Mouse (Mus musculus) layer of hippocampus, adult 18-20 months (tissue): ENCODE data around the gene Btbd6. TPM values are rescaled to one million over a fixed set of nuclear protein-coding genes. Genes with fewer than 3 reads are reported as not detected.

Source experiments
- DNase-seq, 2 experiments: peaks; one replicate each; pipeline ENCODE4 v3.0.0; 2022; ENCODE audit warnings: low spot score in 2 of 2
- long read RNA-seq: library from polyadenylated mRNA; stranded (forward); transcript quantifications from one replicate; pipeline ENCODE4 v2.0.0, GENCODE M21; 2021
- total RNA-seq, 2 experiments: library from RNA; stranded (reverse); gene quantifications; 2 replicates each; pipeline ENCODE4 v1.2.3; 2021

The Btbd6 gene
- total RNA-seq, result 10 to 100 TPM; 56.3 to 62.2 TPM
- long read RNA-seq, transcript Btbd6-204 (4 exons, 2,085 nt), result major isoform, 19 of 42 reads
- long read RNA-seq, transcript Btbd6-203 (3 exons, 832 nt), result minor isoform, 5 of 42 reads
- long read RNA-seq, partial matches to known transcripts, result 6 of 42 reads
- long read RNA-seq, other reads (novel, unspliced or antisense), result 7 of 42 reads

DNA sequence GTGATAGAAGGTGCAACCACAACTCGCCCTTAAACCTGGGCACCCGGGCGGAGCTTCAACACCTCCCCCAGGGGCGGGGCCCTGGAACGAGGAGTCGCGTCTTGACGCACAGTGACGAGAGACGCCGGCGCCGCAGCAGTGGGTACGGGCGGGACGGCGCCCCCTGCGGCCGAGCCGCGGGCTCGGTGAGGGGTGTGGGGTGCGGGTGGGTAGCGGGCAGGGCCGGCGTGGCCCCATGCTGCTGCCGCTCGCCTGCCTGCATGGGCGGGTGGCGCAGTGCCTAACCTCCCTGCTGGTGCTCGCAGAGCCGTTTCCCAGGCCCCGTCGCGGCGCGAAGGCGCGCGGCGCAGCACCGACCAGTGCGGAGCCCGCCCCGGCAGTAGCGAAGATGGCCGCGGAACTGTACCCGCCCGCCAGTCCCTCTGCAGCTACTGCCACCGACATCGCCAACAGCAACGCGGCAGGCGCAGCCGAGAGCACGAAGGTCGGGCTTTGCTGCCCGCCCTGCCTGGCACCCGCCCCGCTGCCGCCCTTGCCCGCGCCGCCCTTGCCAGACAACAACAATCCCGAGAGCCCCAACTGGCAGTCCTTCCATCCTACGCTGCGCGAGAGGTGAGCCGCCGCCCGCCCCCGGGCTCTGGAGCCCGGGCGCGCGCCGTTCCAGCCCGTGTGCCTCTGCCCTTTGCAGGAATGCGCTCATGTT, at the start of gene Btbd6:
TSS of gene Btbd6 (plus strand) at position 112 of the 703 bp plus-strand sequence.
- DNase-seq, result peak; percentile 86 to 92

DNA sequence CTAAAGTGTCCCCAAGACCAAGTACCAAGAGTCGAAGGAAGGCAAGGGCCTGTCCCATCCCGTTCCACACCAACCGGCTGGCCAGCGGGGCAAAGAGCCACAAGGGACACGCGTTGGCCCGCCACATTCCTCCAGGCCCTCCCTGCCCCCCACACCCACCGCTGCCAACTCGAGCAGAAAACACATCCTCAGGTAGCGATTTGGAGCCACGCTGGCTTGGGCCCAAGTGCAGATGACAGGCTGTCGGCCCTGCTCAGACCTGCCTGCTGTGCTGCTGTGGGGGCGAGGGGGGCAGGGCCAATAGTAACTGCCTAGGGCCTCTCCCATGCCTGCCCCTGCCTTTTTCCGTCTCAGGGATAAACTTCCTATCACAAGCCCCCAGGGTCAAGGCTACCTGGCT, 49.0 kb upstream of the Btbd6 start:
- no peak for DNase-seq

DNA sequence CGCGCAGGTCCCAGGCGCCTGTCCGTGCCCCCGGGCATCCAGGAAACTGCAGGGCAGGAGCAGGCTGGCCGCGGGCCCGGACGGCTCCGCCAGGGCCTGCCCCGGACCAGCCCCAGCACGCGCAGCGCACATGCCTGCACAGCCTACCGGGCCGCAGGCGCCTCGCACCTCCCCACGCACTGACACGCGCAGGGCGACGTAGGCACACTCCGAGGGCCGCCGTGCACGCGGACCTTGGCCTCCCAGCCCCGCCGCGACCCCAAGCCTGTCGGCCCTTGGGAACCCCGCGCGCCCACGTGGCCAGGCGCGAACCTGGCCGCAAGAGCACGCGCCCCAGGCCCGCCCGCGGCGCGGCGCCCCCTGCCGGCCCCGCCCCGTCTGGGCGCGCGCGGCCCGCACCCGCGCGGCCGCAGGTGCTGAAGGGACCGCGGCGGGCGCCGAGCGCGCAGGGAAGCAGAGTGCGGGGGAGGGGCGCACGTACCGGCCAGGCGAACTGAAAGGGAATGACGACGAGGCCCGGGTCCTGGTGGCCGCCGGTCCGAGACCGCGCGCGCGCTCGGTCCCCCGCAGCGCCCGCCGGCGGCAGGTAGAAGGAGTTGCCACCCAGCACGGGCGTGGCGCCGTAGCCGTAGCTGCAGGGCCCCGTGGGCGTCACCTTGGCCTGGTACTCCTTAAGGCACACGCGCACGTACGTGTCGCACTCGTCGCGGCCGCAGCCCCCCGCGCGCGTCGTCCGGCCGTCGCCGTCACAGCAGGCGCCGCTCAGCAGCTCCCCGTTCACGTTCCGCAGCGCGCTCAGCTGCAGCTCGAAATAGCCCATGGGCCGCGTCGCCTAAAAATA, 47.7 kb upstream of the Btbd6 start:
- DNase-seq, result peak in 1 of 2 experiments; percentile 52

DNA sequence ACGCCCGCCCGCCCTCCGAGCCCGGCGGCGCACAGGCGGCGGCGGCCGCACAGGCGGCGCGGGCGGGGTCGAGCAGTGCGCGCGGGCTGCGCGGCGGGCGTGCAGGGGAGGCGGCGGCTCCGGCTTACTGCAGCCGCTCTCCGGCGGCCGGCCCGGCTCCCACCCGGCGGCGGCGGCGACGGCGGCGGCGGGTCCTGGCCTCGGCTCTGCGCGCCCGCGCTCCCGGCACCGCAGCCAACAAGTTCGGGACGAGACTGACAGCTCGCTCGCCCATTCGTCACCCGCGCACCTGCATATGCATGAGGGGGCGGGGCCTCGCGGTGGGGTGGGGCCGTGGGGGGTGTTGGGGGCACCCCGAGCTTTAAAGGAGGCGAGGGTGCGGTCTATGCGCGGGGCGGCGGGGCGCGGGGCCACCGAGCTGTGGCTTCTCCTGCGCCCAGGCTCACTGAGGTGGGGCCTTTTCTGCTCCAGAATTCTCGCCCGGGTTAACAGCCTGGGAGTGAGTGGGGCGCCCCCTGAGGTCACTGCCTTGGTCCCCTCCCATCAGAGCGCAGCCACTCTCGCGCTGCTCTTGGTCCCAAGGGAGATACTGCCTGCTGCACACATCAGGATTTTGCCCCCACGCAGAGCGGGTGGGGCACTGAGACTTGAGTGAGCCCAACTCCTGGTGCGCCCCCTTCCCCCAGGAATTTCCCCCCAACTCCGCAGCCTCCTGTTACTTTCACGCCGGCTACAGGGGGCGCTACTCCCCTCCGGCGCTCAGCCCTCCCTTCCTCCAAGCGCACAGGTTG, 46.5 kb upstream of the Btbd6 start, which contains the start of gene Jag2:
TSS of gene Jag2 (minus strand) at position 215 of the 791 bp plus-strand sequence.
- DNase-seq, result peak; percentile 67 to 75

DNA sequence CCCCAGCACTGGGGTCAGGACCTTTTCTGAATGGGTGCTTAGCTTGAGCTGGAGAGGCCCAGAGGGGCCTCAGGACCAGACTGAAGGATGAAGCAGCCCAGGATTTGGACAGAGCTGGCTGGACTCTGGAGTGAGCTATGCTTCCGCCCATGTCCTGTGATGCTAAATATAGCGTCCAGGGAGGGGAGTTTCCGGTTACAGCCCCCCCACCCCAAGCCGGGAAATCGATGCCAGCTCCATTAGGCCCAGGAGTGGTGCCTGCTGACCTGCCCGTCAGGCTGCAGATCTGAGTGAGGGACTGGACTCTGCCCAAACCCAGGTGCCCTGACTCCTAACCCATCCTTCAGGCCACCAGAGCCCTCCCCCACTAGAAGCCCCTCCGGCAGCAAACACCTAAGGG, 43.6 kb upstream of the Btbd6 start:
- no peak for DNase-seq

DNA sequence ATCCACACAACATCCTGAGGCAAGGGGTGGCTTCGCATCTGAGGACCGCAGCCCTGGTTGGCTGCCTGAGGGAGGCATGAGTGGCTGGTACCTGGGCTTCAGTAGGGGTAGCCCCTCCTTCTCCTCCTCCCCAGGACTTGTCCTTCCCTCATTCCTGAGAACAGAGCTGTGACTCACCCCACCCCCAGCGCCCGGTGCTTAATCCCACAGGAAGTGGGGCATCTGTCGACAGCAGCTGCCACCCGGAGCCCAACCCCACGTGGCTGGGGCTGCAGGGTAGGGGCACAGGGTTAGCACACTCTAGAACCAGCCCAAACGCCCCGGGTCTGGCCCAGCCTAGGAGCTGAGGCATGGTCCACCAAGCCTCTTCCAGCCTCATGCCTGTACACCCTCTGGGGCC, 38.4 kb upstream of the Btbd6 start:
- peak in 1 of 2 experiments; percentile 50 for DNase-seq

DNA sequence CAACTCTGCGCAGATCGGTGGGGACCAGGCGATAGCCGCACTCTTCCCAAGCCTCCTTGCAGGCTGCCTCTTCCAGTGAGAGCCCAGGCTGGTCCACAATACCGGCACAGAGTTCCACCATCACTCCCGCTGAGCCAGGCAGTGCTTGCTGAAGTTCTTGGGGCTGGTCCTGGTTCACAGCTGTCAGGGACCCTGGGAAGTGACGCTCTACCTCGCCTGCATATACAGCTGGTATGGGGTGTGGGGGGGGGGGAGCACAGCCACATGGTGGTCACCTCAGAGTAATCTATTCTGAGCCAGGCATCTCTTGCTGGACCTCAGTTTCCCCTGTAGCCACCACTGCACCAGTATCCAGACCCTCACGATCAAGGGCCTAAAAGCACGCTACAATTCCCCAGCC, 37.9 kb upstream of the Btbd6 start:
- DNase-seq, result no peak

DNA sequence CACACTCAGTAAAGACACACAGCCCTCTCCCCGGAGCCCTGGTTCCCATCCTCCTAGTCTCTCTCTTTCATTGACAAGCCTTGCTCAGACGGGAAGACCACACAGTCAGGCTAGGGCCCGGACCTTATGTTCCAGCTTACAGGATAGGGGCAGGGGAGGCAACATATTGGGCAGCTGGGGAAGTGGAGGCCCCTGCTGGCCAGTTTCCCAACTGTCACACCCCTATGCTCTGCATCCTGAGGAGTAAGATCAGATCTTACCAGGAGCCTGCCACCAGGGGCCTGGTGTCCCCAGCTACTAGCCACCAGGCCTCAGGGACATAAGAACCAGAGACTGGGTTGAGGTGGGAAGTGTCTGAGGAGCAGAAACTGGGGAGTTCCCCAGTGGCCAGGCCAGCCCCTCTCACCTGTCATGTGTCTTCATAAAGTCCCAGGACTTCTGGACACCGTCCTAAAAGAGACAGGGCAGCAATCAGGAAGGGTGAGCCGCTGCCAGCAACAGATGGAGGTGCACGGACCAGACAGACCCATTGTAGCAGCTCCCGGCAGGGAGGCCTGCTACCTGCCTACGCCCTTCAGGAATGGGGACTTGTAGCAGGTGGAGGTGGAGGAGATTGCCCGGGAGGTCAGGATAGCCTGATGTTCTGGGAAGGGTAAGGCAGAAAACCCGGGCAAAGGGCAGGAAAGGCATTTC, 37.3 kb upstream of the Btbd6 start:
- DNase-seq, result no peak

DNA sequence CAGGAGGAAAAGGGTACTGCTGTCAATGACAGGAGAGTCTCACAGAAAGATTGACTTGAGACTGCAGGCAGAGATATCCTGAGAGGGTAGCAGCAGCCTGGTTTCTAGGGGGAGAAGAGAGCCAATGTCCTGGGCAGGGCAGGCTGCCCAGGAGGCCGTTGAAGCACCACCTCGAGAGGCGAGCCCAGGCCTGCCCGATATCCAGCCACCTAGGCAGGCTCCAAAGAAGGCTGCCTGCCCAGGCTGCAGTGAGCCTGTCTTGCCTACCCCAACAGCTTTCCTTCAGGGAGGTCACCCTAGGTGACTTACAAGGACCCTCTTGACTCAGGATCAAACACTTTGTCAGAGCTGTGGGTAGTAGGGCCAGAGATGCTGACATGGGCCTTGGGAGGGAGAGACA, 36.0 kb upstream of the Btbd6 start:
- no peak for DNase-seq

DNA sequence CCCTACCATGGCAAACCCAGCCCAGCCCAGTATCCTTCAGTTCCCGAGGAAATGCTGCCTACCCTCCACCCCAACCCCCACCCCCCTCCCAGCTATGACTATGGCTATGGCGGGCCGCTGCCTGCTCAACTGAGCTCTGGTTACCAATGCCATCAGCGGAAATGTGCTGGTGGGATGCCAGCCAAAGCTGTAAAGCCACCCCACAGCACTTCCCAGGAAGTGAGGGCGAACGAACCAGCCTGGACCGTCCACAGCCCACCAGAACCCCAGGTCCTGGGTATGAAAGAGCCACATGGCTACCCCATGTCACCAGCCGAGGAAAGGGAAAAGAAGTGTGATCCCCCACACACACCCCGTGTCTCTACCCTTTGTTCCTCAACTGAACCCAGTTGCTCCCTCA, 35.6 kb upstream of the Btbd6 start:
- DNase-seq, result no peak

DNA sequence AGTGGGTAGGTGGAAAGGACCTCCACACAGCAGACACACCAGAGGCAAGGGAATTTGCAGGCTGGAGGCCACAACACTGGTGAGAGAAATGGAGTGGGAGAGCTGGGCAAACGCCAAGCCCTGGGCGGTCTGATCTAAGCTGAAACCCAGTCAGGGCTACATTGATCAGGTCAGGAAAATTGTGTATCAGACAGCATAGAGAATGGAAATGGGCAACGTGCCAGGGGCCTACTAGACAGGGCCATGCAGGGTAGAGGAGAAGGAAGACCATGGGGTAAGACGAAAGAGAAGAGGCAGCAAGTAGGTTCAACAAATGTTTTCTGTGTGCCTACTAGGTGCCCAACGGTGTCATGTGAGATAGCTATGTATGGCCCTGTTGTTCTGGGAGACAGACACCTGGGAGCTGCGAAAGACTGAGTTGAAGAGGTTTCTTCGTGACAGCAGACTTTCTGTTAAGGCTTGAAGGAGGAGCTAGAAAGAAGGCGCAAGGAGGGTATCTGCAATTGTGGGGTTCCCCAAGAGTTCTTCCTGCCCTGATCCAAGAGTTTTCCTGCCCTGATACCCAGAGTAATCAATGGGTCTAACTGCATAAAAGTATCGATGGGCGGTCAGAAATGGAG, 35.0 kb upstream of the Btbd6 start:
- DNase-seq, result no peak

DNA sequence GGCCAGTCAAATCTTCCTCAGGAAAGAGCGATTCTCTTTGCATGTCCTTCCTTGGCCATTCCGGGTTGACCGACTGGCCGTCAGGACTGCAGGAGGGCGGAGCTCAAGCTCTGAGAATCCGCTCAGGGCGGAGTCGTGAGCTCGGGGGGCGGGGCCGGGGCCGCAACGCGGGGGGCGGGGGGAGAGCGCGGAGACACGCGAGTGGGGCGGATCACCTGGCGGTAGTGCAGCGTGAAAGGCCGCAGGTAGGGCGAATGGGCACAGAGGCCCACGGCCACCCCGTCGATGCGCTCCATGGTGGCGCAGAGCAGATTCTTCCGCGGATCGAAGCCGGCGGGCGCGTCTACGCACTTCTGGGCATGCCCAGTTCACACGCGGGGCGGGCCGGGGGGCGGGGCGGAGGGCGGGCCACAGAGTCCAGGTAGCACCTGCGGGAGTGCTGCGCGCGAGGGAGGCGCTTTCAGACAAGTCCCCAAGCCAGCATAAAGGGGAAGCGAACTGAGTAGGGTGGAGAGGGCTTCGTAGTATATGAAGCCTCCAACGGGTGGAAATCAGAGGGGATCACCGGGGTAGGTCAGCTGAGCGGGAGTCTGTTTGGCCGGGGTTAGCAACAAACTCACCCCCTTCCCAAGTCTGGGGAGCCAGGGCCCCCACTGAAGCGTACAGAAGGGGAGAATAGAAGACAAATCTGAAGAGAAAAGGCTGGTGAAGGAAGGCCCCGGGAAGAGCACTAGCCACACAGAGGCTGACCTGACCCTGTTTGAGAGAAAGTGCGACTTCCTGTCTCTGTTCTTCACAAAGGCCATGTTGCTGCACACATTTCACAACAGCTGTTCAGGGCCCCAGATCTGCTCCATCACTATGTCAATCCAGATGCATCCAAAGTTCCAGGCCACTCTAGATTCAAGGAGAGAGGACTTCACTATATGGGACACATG, 34.2 kb upstream of the Btbd6 start, which contains the start of gene Nudt14:
TSS of gene Nudt14 (minus strand) at position 349 of the 938 bp plus-strand sequence.
- peak in 1 of 2 experiments; percentile 72 for DNase-seq

DNA sequence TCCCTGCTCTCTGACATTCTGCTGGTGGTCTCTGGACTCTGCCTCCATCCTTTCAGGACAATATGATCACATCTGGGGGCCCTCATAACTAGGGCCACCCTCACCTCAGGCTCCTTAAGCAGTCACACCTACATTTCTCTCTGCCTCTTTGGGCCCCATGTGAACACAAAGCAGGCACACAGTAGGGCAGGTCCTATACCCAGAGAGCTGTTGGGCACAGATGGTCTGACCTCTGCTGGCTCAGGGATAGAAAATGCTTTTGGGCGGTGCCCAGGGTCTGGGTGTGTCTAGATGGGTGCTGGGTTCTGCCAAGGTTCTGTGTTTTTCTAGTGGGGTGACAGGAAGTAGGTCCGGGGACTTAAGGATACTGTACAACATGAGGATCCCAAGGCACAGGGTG, 32.6 kb upstream of the Btbd6 start:
- no peak for DNase-seq

DNA sequence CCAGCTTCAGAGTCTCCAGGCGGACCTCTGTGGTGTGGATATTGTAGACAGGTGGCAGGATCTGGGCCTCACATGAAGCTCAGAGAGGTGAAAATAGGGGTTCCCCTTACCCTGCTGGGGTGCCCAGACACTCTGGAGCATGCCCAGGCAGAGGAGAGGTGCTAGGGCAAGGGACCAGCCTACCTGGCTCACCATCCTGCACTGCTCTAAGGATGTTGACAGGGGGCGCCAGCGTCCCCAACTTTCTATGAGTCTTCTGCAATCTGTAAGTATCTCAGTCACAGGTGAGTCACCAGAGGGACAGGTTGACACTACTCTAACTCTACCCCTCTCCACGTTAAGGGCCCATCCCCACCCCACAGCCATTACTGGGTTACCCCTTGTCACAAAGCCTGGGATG, 29.0 kb upstream of the Btbd6 start:
- no peak for DNase-seq

DNA sequence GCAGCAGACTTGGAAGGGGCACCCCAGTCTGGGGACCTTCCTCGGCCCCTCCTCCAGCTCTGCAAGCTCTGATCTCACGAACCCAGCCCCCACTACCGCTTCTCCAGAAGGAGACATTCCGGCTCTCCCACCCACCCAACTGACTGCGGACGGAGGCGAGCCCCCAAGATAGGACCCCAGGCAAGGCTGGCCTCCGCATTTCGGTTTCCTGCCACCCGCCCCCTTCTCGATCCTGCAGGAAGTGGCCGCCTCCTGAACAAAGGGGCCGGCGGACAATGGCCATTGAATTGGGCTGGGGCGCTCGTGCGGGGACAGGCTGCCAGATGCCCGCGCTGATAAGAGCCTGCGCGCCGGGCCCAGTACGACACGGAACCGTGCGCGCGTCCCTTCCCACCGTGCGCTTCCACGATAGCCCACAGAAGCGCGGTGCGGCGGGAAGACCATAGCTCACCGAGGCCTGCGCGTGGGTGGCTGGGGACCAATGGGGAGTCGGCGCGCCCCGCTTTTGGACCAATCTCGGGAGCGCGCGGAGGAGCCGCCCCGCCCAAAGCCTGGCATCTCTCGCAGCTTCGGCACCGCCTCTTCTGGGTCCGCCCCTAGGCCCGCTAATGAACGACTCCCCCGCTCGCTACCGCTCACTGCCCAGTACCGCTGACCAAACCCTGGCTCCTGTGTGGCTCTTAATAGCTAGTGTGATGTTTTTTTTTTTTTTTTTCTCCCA, 26.1 kb upstream of the Btbd6 start:
- peak; percentile 93 to 95 for DNase-seq

DNA sequence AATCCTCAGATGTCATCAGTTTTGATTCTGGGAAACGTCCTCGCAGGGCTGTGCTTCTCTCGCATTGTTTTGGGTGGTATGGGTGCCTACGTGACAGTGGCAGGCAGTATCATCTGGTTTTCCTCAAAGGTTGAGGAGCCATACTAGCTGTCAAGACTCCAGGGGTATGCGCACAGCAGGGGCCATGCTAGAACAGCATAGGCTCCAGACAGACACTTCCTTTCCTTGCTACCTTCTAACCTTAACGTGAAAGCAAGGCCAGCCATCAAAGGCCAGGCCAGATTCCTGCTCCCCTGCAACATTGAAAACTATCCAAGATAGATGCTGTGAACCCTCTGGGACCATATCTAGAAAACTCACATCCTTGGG, 25.5 kb upstream of the Btbd6 start:
- DNase-seq, result no peak

DNA sequence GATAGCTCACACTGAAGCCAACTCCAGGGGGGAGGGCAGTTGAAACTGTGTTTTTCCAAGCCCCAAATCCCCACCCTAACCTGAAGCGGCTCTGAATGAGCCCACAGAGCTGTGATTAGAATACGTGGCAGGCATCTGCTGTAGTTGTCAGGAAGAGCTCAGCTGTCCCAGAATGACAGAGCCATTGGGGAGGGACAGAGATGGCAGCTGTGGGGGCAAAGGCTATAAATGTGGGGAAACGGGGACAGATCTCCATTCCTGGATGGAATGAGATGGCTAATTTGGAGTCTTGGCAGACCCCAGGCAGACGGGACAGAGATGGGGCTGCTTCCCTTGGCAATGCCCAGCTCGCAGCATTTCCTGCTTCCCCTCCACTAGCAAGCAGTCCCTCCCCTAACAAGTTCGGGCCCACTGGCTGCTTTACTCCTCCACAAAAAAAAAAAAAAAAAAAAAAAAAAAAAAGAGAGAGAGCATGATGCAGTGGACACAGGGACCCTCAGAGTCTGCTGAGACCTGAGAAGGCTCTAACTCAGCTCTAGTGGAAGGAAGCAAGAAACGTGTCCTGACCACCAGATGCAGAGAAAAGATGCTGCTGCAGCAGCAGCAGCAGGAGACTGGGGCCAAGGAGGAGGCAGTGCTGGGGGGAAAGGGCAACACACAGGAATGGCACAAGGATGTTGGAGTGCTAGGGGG, 25.0 kb upstream of the Btbd6 start:
- DNase-seq, result no peak

DNA sequence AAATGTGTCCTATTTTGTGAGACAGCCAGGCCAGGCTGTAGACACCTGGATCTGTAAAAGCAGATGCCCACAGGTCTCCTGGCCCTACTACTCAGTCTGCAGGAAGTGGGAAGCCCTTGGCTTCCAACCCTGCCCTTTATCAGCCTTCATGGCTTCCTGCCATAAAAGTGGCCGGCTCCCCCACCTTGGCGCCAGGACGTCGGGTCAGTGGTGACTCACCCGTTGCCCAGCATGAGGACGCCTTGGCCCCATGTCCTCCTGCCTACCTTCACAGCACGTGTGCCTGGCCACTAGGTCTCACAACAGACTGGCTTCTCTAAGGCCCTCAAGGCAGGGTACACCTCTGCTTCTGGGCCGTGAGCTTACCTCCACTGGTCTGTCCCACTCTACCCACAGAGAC, 23.8 kb upstream of the Btbd6 start:
- DNase-seq, result no peak
